Mouse (Mus musculus) spleen, postnatal 4 days (tissue): ENCODE data around the gene Adi1.
A peak's percentile ranks its signal among the peaks of the same experiment; 100 is the strongest.

Experiments used
- DNase-seq, 2 experiments: peaks; one replicate each; pipeline ENCODE4 v3.0.0; 2022; ENCODE audit warnings: low spot score in 2 of 2

Adi1 gene

GRCm38 (mm10) chr12:28675121-28675924 lies at the start of gene Adi1:
TSS of gene Adi1 (plus strand) at chr12:28675231.
- DNase-seq, result peak; percentile 73 to 88

- no peak for DNase-seq
Measured at GRCm38 (mm10) chr12:28625407-28625806, 49.6 kb upstream of the Adi1 start.

- DNase-seq, result no peak
Measured at GRCm38 (mm10) chr12:28627092-28627491, 47.9 kb upstream of the Adi1 start.

- no peak for DNase-seq
Measured at GRCm38 (mm10) chr12:28628436-28628835, 46.6 kb upstream of the Adi1 start.

GRCm38 (mm10) chr12:28635058-28635534 lies 39.9 kb upstream of the Adi1 start:
- no peak for DNase-seq

- peak; percentile 91 to 94 for DNase-seq
Measured at GRCm38 (mm10) chr12:28635535-28636476, 39.2 kb upstream of the Adi1 start, which contains the start of gene Rps7. TSS of gene Rps7 (minus strand) at chr12:28635953.

- no peak for DNase-seq
Measured at GRCm38 (mm10) chr12:28636543-28636942, 38.5 kb upstream of the Adi1 start.

- DNase-seq, result no peak
Measured at GRCm38 (mm10) chr12:28638778-28639177, 36.3 kb upstream of the Adi1 start.

- peak; percentile 86 to 93 for DNase-seq
Measured at GRCm38 (mm10) chr12:28649141-28650110, 25.6 kb upstream of the Adi1 start, which contains the start of gene Rnaseh1. TSS of gene Rnaseh1 (plus strand) at chr12:28649602.

GRCm38 (mm10) chr12:28662628-28663027 lies 12.4 kb upstream of the Adi1 start:
- no peak for DNase-seq

- DNase-seq, result no peak
Measured at GRCm38 (mm10) chr12:28666734-28667133, 8.3 kb upstream of the Adi1 start.

- DNase-seq, result no peak
Measured at GRCm38 (mm10) chr12:28667287-28667686, 7.7 kb upstream of the Adi1 start.

GRCm38 (mm10) chr12:28674038-28674720 lies 852 bp upstream of the Adi1 start:
- no peak for DNase-seq

GRCm38 (mm10) chr12:28675925-28676209 lies 836 bp downstream of the Adi1 start:
- no peak for DNase-seq

GRCm38 (mm10) chr12:28684674-28685073 lies 9.6 kb downstream of the Adi1 start:
- DNase-seq, result no peak

- DNase-seq, result no peak
Measured at GRCm38 (mm10) chr12:28685771-28686170, 10.7 kb downstream of the Adi1 start.

GRCm38 (mm10) chr12:28686199-28686879 lies 11.3 kb downstream of the Adi1 start:
- DNase-seq, result no peak

- DNase-seq, result no peak
Measured at GRCm38 (mm10) chr12:28688996-28689395, 14.0 kb downstream of the Adi1 start.

- DNase-seq, result no peak
Measured at GRCm38 (mm10) chr12:28690730-28691129, 15.7 kb downstream of the Adi1 start.

GRCm38 (mm10) chr12:28693738-28694137 lies 18.7 kb downstream of the Adi1 start:
- no peak for DNase-seq
